Mouse (Mus musculus) brown adipose tissue, adult 24 weeks (tissue): ENCODE data around the gene Rab13. TPM values are rescaled to one million over a fixed set of nuclear protein-coding genes. Genes with fewer than 3 reads are reported as not detected.
"Not testable (repeated sequence)": the region's sequence is repeated elsewhere in the genome, so short reads cannot be mapped to it uniquely, and the experiment has no call there.

Experiments
- H3K27ac ChIP-seq: fragments of 200-500 bp; replicated peaks from 2 replicates; pipeline ENCODE4 v1.5.1; 2012; ENCODE audit warnings: low read depth, mild to moderate bottlenecking, low read length
- H3K4me1 ChIP-seq: fragments of 200-500 bp; 2 replicates; pipeline ENCODE4 v1.6.1; 2012; ENCODE audit warnings: low read length, mixed read lengths; ENCODE audit not compliant: control insufficient read depth, insufficient read depth, insufficient read length
- H3K4me3 ChIP-seq: fragments of 200-500 bp; 2 replicates; pipeline ENCODE4 v1.5.1; 2012; ENCODE audit warnings: low read depth, mild to moderate bottlenecking, low read length, moderate library complexity; ENCODE audit not compliant: insufficient read depth
- polyA plus RNA-seq: library from polyadenylated mRNA; stranded (reverse); fragments of >200 nt; gene quantifications from 2 replicates; pipeline ENCODE4 v1.2.4, GENCODE M21; 2012; ENCODE audit not compliant: missing spikeins, insufficient read depth, insufficient read length

Gene Rab13
- polyA plus RNA-seq, 1 experiment = 11.5 TPM

GRCm38 (mm10) chr3:90245406-90245805, 31.9 kb downstream of the Rab13 start:
- H3K27ac ChIP-seq = no peak overlapping the region
- H3K4me1 ChIP-seq = peaks cover 4% of the 10 kb centered on the region; the same call in 1 of the 2 replicates
- no peak overlapping the region for H3K4me3 ChIP-seq

GRCm38 (mm10) chr3:90247630-90247959, 34.1 kb downstream of the Rab13 start:
- Histone ChIP-seq H3K27ac (peak overlapping the region; percentile 97), H3K4me3 (peak overlapping the region; percentile 62), H3K4me1 (peaks cover 4% of the 10 kb centered on the region; the same call in 1 of the 2 replicates)

GRCm38 (mm10) chr3:90247960-90248745, 34.7 kb downstream of the Rab13 start, which contains the start of gene Slc39a1:
Slc39a1 (plus strand) TSS chr3:90248172.
- H3K4me1 ChIP-seq = no peaks in the 10 kb centered on the region
- peak within 1 kb of the TSS; percentile 78 for H3K4me3 ChIP-seq
- peak within 1 kb of the TSS; percentile 97 for H3K27ac ChIP-seq

- H3K4me1 ChIP-seq = no peaks in the 10 kb centered on the region
- peak overlapping the region; percentile 78 for H3K4me3 ChIP-seq
- peak overlapping the region; percentile 97 for H3K27ac ChIP-seq
Observed at GRCm38 (mm10) chr3:90248746-90249100, 35.2 kb downstream of the Rab13 start.

GRCm38 (mm10) chr3:90250791-90251190, 37.3 kb downstream of the Rab13 start:
- Histone ChIP-seq H3K4me1 (peaks cover 3% of the 10 kb centered on the region), H3K4me3 (no peak overlapping the region), H3K27ac (no peak overlapping the region)

- H3K4me1 ChIP-seq, H3K4me3 ChIP-seq, H3K27ac ChIP-seq: not testable (repeated sequence)
Observed at GRCm38 (mm10) chr3:90251731-90252226, 38.3 kb downstream of the Rab13 start.

- not testable (repeated sequence) for H3K4me1 ChIP-seq, H3K4me3 ChIP-seq, H3K27ac ChIP-seq
Observed at GRCm38 (mm10) chr3:90252659-90253058, 39.2 kb downstream of the Rab13 start.

GRCm38 (mm10) chr3:90253174-90253573, 39.7 kb downstream of the Rab13 start:
- not testable (repeated sequence) for H3K27ac ChIP-seq, H3K4me1 ChIP-seq, H3K4me3 ChIP-seq

- peak within 1 kb of the TSS; percentile 91 for H3K27ac ChIP-seq
- H3K4me1 ChIP-seq = peaks cover 3% of the 10 kb centered on the region
Observed at GRCm38 (mm10) chr3:90253653-90254418, 40.3 kb downstream of the Rab13 start, which contains the start of gene Crtc2. Crtc2 (plus strand) TSS chr3:90254163.

GRCm38 (mm10) chr3:90254419-90255193, 41.1 kb downstream of the Rab13 start:
- Histone ChIP-seq H3K4me1 (peaks cover 3% of the 10 kb centered on the region), H3K27ac (peak overlapping the region; percentile 91), H3K4me3 (peak overlapping the region; percentile 94)

More at GRCm38 (mm10) chr3:90253653-90254418, 40.3 kb downstream of the Rab13 start, which contains the start of gene Crtc2:
- H3K4me3 ChIP-seq = peak within 1 kb of the TSS; percentile 94

- H3K4me1 ChIP-seq = peaks cover 3% of the 10 kb centered on the region
- H3K27ac ChIP-seq = peak overlapping the region; percentile 91
Observed at GRCm38 (mm10) chr3:90255194-90255565, 41.7 kb downstream of the Rab13 start.

GRCm38 (mm10) chr3:90255784-90256353, 42.4 kb downstream of the Rab13 start:
- peaks cover 3% of the 10 kb centered on the region for H3K4me1 ChIP-seq
- no peak overlapping the region for H3K4me3 ChIP-seq
- H3K27ac ChIP-seq = no peak overlapping the region

More at GRCm38 (mm10) chr3:90255194-90255565, 41.7 kb downstream of the Rab13 start:
- peak overlapping the region; percentile 94 for H3K4me3 ChIP-seq

- Histone ChIP-seq H3K4me3 (no peak overlapping the region), H3K27ac (no peak overlapping the region), H3K4me1 (peaks cover 3% of the 10 kb centered on the region)
Observed at GRCm38 (mm10) chr3:90256731-90257530, 43.4 kb downstream of the Rab13 start.

GRCm38 (mm10) chr3:90258521-90258920, 45.0 kb downstream of the Rab13 start:
- Histone ChIP-seq H3K4me1 (peaks cover 3% of the 10 kb centered on the region), H3K27ac (no peak overlapping the region), H3K4me3 (no peak overlapping the region)
